Mouse (Mus musculus) hindbrain, embryonic 11.5 days (tissue): ENCODE data around the gene Creb5. TPM values are rescaled to one million over a fixed set of nuclear protein-coding genes. Genes with fewer than 3 reads are reported as not detected.

Experiments used
- ATAC-seq: fragments of 200-750 bp; cut with Nextera tagmentation; 2 replicates; pipeline ENCODE4 v1.8.0; 2017; ENCODE audit warnings: mild to moderate bottlenecking, moderate TSS enrichment, moderate library complexity; ENCODE audit not compliant: low FRiP score
- DNase-seq: peaks from one replicate; pipeline ENCODE4 v3.0.0-alpha.2; 2015; ENCODE audit warnings: low spot score
- H3K27ac ChIP-seq: fragments of 300-500 bp; sonication (generic); 2 replicates; pipeline ENCODE4 v1.5.1; 2014; ENCODE audit warnings: mild to moderate bottlenecking, low read depth, low read length
- H3K27me3 ChIP-seq: fragments of 300-500 bp; sonication (generic); 2 replicates; pipeline ENCODE4 v1.6.1; 2014; ENCODE audit warnings: mild to moderate bottlenecking, low read length, moderate library complexity, mixed read lengths; ENCODE audit not compliant: control insufficient read depth, insufficient read depth
- H3K36me3 ChIP-seq: fragments of 300-500 bp; sonication (generic); 2 replicates; pipeline ENCODE4 v1.6.1; 2014; ENCODE audit warnings: mild to moderate bottlenecking, low read length, moderate library complexity, mixed read lengths; ENCODE audit not compliant: control insufficient read depth, insufficient read depth
- H3K4me1 ChIP-seq: fragments of 300-500 bp; sonication (generic); replicated peaks from 2 replicates; pipeline ENCODE4 v1.6.1; 2014; ENCODE audit warnings: low read length, mixed read lengths; ENCODE audit not compliant: control insufficient read depth, insufficient read depth
- H3K4me2 ChIP-seq: fragments of 300-500 bp; sonication (generic); replicated peaks from 2 replicates; pipeline ENCODE4 v1.6.1; 2014; ENCODE audit warnings: mild to moderate bottlenecking, low read depth, low read length
- H3K4me3 ChIP-seq: fragments of 300-500 bp; sonication (generic); 2 replicates; pipeline ENCODE4 v1.5.1; 2014; ENCODE audit warnings: low read depth, low read length
- H3K9ac ChIP-seq: fragments of 300-500 bp; sonication (generic); 2 replicates; pipeline ENCODE4 v1.6.1; 2014; ENCODE audit warnings: low read depth, low read length
- H3K9me3 ChIP-seq: fragments of 300-500 bp; sonication (generic); 2 replicates; pipeline ENCODE4 v1.6.1; 2016; ENCODE audit warnings: low read length; ENCODE audit not compliant: control insufficient read depth
- WGBS: fragments of 180-500 bp; shearing (Covaris S2); extraction: QIAGEN DNeasy Blood & Tissue Kit; methylation state at CpG from one replicate; pipeline ENCODE4 v1.1.7; 2014; 5-methylcytosine and 5-hydroxymethylcytosine counted together
- polyA plus RNA-seq: library from polyadenylated mRNA; unstranded; fragments of >200 nt; fragmentation: Nextera tagmentation; extraction: Ambion mirVana; gene quantifications from 2 replicates; pipeline ENCODE4 v1.2.1, GENCODE M21; 2014

Gene Creb5
- polyA plus RNA-seq, 1 experiment from 2014 or later: 5.5 TPM

DNA sequence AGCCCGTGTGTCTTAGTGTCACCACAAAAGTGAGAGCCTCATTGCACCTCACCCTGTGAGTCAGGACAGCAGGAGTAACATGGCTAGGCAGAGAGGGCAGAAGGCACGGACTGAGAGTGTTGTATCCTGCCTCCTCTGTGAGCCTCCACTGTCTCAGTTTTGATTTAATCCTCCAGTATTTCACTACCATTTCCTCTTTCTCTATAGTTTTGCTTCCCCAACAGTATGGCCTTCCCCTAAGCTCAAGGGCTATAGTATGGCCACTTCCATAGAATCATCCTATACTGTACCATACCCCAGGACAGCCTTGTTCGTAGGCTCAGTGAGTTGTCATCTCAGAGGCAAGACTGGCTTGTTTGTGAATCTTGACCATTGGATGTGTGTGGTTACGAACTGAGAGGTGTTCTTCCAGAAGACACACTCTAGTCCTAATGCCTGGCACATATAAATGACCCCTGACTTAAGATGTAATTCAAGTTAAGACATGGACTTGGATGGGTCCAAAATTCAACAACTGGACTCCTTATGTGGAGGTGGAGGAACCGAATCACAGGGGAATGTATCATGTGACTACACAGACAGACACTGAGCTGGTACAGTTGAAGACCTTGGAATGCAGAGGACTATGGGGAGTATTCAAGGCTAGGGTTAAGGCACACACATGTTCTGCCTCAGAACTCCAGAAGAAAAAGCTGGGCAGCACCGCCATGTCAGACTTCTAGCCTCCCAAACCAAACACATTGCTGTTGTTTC is 173.1 kb downstream of the Creb5 start:
- no peak overlapping the region for H3K27ac ChIP-seq
- no peak for DNase-seq
- H3K4me3 ChIP-seq: no peak overlapping the region
- H3K9me3 ChIP-seq: no peaks in the 10 kb centered on the region
- whole genome bisulfite sequencing: 87% methylated on average over 6 of the region's 6 CpGs
- H3K9ac ChIP-seq: no peak overlapping the region
- ATAC-seq: no peak
- no peaks in the 10 kb centered on the region for H3K4me1 ChIP-seq
- no peaks in the 10 kb centered on the region for H3K27me3 ChIP-seq
- no peaks in the 10 kb centered on the region for H3K36me3 ChIP-seq
- no peak overlapping the region for H3K4me2 ChIP-seq

GRCm38 (mm10) chr6:53461056-53461455 is 174.0 kb downstream of the Creb5 start:
- H3K4me1 ChIP-seq: no peaks in the 10 kb centered on the region
- no peak for ATAC-seq
- H3K9ac ChIP-seq: no peak overlapping the region
- no peaks in the 10 kb centered on the region for H3K36me3 ChIP-seq
- no peak overlapping the region for H3K27ac ChIP-seq
- H3K9me3 ChIP-seq: no peaks in the 10 kb centered on the region
- WGBS: 89% methylated on average over 6 of the region's 6 CpGs
- no peaks in the 10 kb centered on the region for H3K27me3 ChIP-seq
- no peak overlapping the region for H3K4me3 ChIP-seq
- DNase-seq: no peak
- H3K4me2 ChIP-seq: no peak overlapping the region

DNA sequence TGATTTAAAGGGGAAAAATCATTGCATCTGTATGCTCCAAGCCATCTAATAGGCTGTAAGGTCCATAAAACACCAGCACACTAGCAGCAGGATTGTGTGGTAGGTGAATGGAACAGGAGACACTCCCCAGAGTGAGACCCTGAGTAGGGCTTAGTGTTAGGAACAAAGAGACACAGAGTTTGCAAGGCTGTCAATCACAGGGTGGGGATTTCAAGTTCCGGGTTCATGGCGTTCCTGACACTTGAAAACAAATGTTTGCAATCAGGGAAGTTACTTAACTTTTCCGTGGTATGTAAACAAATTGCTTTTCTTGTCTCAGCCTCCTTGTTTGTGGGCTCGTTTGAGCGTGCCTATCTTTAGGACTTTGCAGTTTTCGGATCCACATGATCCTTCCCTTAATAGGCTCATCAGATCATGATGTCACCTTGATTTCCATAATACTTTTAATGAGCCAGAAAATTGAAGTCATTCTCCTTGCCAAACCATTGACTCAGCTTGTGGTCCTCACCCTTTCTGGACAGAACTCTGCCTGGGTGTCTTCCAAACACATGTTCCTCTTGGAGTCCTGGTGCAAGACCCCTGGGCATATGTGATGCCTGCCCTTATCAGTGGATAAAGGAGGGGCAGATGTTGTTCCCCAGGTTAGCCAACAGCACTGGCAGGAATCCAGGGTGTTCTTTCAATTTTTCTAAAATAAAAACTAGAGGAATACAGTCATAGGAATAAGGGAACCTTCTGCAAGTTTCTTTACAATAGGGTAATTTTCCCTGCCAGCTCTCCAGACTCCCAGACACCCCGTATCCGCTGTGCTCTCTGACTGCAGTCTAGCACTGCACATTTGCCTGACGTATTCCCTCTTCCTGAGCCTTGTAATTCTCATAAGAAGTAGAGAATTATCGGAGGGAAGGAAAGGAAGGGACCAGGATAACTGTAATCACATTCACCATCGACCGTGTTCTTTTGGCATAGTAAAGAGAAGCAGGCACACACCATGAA is 175.0 kb downstream of the Creb5 start:
- Histone ChIP-seq H3K36me3 (no peaks in the 10 kb centered on the region), H3K4me1 (no peaks in the 10 kb centered on the region), H3K4me3 (no peak overlapping the region), H3K27me3 (no peaks in the 10 kb centered on the region), H3K4me2 (no peak overlapping the region), H3K27ac (no peak overlapping the region), H3K9me3 (no peaks in the 10 kb centered on the region), H3K9ac (no peak overlapping the region)
- 77% methylated on average over 12 of the region's 12 CpGs for WGBS
- DNase-seq (no peak), ATAC-seq (no peak)

GRCm38 (mm10) chr6:53462802-53463201 is 175.7 kb downstream of the Creb5 start:
- 81% methylated on average over 7 of the region's 7 CpGs for WGBS
- DNase-seq (no peak), ATAC-seq (no peak)

GRCm38 (mm10) chr6:53463261-53463813 is 176.3 kb downstream of the Creb5 start:
- no peaks in the 10 kb centered on the region for H3K36me3 ChIP-seq
- no peak overlapping the region for H3K4me3 ChIP-seq
- no peak for ATAC-seq
- 69% methylated on average over 6 of the region's 6 CpGs for WGBS
- no peaks in the 10 kb centered on the region for H3K4me1 ChIP-seq
- no peak overlapping the region for H3K27ac ChIP-seq
- H3K9ac ChIP-seq: no peak overlapping the region
- no peaks in the 10 kb centered on the region for H3K9me3 ChIP-seq
- DNase-seq: no peak
- H3K27me3 ChIP-seq: no peaks in the 10 kb centered on the region
- H3K4me2 ChIP-seq: no peak overlapping the region

More at GRCm38 (mm10) chr6:53462802-53463201, 175.7 kb downstream of the Creb5 start:
- no peak overlapping the region for H3K9ac ChIP-seq
- no peak overlapping the region for H3K4me2 ChIP-seq
- H3K4me3 ChIP-seq: no peak overlapping the region
- H3K4me1 ChIP-seq: no peaks in the 10 kb centered on the region
- no peaks in the 10 kb centered on the region for H3K27me3 ChIP-seq
- H3K36me3 ChIP-seq: no peaks in the 10 kb centered on the region
- no peaks in the 10 kb centered on the region for H3K9me3 ChIP-seq
- H3K27ac ChIP-seq: no peak overlapping the region

DNA sequence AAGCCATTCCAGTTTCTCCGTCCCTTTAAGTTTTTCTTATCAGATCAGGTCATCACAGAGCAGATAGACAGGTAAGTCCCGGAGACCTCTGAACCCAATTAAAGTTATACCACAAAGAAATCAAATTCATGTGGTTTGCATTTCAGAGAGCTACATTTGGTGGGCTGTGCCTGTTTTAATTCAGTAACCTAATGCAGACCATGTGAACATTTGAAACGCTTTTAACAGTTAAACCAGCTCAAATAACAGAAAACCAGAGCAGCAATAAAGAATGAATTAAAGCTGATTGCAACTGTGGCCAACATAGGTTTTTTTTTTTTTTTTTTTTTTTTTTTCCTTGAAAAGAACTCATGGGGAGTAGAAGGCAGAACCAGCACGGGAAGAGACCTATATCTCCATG is 182.1 kb downstream of the Creb5 start:
- DNase-seq (no peak), ATAC-seq (no peak)
- 82% methylated on average over 4 of the region's 4 CpGs for WGBS
- Histone ChIP-seq H3K4me3 (no peak overlapping the region), H3K9ac (no peak overlapping the region), H3K4me1 (no peaks in the 10 kb centered on the region), H3K4me2 (no peak overlapping the region), H3K36me3 (no peaks in the 10 kb centered on the region), H3K9me3 (no peaks in the 10 kb centered on the region), H3K27ac (no peak overlapping the region), H3K27me3 (no peaks in the 10 kb centered on the region)

- no peak overlapping the region for H3K27ac ChIP-seq
- no peaks in the 10 kb centered on the region for H3K9me3 ChIP-seq
- DNase-seq (no peak), ATAC-seq (no peak)
- H3K4me1 ChIP-seq: no peaks in the 10 kb centered on the region
- H3K9ac ChIP-seq: no peak overlapping the region
- WGBS: 78% methylated on average over 2 of the region's 2 CpGs
- H3K36me3 ChIP-seq: no peaks in the 10 kb centered on the region
- no peak overlapping the region for H3K4me2 ChIP-seq
- no peak overlapping the region for H3K4me3 ChIP-seq
- H3K27me3 ChIP-seq: no peaks in the 10 kb centered on the region
These were observed 182.6 kb downstream of the Creb5 start for GRCm38 (mm10) chr6:53469703-53470102.

DNA sequence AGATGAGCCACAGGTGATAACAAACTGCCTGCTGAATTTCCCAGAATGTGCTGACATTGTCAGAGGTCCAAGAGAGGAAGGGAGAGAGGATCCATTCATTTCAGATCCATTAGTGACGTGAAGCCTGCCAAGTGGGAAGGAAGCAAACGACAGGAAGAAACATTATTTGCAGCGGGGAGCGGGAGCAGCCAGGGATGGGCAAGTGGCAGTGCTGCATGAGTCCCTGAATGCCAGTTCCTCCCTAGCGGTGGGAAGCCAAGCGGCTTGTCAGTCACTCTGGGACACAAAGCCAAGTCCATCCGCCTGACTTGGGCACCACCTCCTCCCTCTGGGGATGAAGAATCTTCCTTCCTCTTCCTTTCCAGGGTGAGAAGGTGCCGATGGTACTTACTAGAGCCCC is 183.5 kb downstream of the Creb5 start:
- H3K36me3 ChIP-seq: no peaks in the 10 kb centered on the region

More for the DNA sequence above, 183.5 kb downstream of the Creb5 start:
- Histone ChIP-seq H3K9ac (no peak overlapping the region), H3K27me3 (no peaks in the 10 kb centered on the region), H3K27ac (no peak overlapping the region), H3K4me1 (no peaks in the 10 kb centered on the region), H3K4me2 (no peak overlapping the region), H3K9me3 (no peaks in the 10 kb centered on the region), H3K4me3 (no peak overlapping the region)
- no peak for ATAC-seq
- 53% methylated on average over 8 of the region's 8 CpGs for WGBS
- DNase-seq: no peak
